Mouse (Mus musculus): ENCODE results near the gene Hyls1. TPM values are rescaled to one million over a fixed set of nuclear protein-coding genes. Genes with fewer than 3 reads are reported as not detected.

Hyls1 gene
- total RNA-seq, 2 experiments from 2014 or later = 5.9 to 6.5 TPM

GRCm38 (mm10) chr9:35545704-35546103 lies 24.5 kb downstream of the Hyls1 start:
- DNase-seq (ENCODE audit: low spot score in 2 of 2) = no peak

GRCm38 (mm10) chr9:35544666-35545065 lies 25.5 kb downstream of the Hyls1 start:
- no peak for DNase-seq (ENCODE audit: low spot score in 2 of 2)

DNA sequence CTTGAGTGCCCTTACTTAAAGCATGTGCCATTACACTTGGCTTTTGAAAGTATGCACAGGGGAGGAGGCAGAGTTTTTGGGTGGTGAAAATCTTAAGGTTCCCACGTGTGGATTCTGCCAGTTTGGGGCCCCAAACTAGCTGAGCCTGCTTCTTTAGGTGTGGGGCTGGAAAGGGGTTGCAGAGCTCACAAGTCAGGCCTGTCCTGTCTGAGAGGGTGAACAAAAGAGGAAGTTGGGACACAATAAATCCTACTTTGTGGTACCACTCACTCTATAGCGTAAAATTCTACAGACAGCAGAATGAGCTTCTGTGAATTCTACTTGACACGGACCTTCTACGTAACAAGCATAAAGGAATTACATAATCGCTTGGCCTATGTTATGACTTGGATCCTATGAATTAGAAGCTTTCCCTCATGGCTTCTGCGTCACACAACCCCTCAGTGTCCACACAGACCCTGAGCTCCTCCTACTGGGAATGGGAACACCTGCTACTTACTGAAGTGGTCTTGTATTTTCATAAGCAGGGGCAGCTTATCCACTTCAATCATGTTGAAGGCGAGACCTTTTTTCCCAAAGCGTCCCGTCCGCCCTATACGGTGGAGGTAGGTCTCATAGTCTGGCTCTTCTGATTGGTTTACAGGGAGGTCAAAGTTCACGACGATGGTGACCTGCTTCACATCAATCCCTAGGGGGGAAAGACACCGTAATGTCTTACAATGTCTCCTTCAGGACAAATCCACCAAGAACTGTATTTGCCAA lies 26.9 kb downstream of the Hyls1 start:
- no peak for DNase-seq (ENCODE audit: low spot score in 2 of 2)

DNA sequence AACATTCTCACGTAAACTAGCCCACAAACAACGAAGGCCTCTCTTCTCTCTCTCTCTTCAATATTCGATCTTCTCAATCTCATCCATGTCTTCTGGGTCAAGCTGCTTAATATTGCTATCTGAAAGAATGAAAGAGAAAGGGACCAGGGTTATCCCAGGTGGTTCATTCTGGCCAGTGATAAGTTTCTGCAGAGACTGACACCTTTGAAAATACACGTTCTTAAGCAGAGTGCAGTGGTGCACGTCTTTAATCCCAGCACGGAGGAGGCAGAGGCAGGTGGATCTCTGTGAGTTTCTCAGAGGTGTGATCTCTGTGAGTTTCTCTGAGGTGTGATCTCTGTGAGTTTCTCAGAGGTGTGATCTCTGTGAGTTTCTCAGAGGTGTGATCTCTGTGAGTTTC lies 28.3 kb downstream of the Hyls1 start:
- no peak for DNase-seq (ENCODE audit: low spot score in 2 of 2)

DNA sequence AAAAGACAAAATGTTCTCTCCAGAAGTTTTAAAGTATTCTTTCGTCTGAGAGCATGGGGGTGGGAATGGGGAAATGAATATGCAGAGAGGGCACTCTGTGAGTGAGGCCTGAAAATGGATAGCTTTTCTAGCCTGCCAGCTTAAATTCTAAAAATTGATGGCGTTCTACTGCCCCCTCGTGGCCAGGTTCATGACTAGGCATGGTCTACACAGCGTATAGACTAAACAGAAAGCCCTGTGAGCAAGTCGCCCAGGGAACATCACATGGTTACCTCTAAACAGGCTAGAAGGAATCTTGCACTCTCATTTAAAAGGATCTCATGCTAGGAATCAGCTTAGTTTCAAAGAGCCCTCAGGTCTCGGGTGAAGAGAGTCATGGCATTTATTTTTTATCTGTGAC lies 28.7 kb downstream of the Hyls1 start:
- peak; percentile 60 to 61 for DNase-seq (ENCODE audit: low spot score in 2 of 2)

- no peak for DNase-seq (ENCODE audit: low spot score in 2 of 2)
These were observed 29.2 kb downstream of the Hyls1 start for GRCm38 (mm10) chr9:35541024-35541423.

DNA sequence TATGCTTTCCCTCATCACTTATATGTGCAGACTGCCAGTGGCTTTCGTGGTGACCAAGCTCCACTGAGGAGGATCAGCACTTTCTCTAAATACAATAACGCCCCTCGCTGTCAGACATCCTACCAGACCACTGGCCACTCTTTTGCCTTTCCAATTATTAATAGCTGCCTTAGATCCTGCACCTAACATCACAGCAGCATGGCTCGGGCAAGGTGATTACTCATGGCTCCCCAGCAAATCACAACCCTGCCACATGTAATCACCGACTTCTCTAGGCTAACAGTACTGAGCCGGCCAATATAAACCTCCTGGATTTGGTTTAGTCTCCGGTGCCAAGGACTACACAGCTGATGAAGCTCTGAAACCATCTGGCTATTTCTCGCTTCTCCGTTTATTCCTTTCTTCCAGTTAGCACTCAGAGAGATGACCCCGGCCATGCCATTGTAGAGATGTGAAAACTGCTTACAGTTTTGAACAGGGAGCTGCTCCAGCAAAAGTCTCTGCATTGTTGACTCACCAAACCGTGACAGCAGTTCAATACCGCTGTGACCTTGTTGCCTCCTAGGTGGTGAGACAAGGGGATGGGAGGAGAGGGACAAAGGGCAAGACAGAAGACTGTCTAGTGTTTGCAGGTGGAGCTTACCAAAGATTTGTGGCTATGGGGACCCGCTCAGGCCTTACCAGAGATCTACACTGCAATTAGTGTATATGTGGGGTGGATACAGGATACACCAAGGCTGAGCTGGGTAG lies 31.0 kb downstream of the Hyls1 start:
- DNase-seq (ENCODE audit: low spot score in 2 of 2) = no peak

DNA sequence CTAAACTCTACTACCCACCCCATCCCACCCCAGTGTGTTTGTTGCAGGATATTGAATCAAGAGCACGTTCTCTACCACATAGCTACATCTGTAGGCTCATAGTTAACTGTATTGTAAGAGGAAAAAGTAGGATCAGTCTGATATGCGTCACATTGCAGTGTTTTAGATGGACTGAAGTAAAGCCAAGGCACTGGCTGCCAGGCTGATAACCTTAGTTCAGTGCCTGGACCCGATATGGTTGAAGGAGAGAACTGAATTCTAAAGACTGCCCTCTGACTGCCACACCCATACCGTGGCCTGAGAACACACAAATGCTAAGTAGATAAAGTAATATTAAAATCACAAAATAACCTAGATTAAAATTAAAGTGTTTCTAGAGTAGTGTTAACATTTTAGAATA lies 34.3 kb downstream of the Hyls1 start:
- DNase-seq (ENCODE audit: low spot score in 2 of 2) = no peak

- DNase-seq (ENCODE audit: low spot score in 2 of 2) = no peak
These were observed 35.1 kb downstream of the Hyls1 start for GRCm38 (mm10) chr9:35535110-35535509.

- DNase-seq (ENCODE audit: low spot score in 2 of 2) = no peak
These were observed 36.9 kb downstream of the Hyls1 start for GRCm38 (mm10) chr9:35533266-35533665.

DNA sequence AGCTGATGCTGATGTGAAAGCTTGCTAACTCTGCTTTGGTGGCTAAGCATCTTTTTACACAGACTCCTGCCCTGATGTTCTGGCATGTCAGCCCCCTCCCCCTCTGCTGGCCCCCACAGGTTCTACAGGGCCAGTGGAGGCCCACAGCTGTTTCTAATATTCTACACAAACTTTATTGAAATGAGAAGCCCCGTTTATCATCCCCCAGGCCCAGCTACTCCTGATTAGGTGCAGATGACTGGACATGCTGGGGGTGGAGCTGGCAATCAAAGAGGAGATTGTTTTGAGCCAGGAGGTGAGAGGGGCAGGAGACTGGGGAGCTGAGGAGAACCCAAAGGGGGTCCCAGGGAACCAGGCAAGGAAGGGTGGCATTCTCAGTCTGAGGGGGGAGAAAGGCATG lies 40.4 kb downstream of the Hyls1 start:
- DNase-seq (ENCODE audit: low spot score in 2 of 2) = no peak

GRCm38 (mm10) chr9:35529141-35529540 lies 41.1 kb downstream of the Hyls1 start:
- no peak for DNase-seq (ENCODE audit: low spot score in 2 of 2)

- peak in 1 of 2 experiments; percentile 36 for DNase-seq (ENCODE audit: low spot score in 2 of 2)
These were observed 46.2 kb downstream of the Hyls1 start for GRCm38 (mm10) chr9:35523941-35524411.

- DNase-seq (ENCODE audit: low spot score in 2 of 2) = no peak
These were observed 46.7 kb downstream of the Hyls1 start for GRCm38 (mm10) chr9:35523541-35523940.

DNA sequence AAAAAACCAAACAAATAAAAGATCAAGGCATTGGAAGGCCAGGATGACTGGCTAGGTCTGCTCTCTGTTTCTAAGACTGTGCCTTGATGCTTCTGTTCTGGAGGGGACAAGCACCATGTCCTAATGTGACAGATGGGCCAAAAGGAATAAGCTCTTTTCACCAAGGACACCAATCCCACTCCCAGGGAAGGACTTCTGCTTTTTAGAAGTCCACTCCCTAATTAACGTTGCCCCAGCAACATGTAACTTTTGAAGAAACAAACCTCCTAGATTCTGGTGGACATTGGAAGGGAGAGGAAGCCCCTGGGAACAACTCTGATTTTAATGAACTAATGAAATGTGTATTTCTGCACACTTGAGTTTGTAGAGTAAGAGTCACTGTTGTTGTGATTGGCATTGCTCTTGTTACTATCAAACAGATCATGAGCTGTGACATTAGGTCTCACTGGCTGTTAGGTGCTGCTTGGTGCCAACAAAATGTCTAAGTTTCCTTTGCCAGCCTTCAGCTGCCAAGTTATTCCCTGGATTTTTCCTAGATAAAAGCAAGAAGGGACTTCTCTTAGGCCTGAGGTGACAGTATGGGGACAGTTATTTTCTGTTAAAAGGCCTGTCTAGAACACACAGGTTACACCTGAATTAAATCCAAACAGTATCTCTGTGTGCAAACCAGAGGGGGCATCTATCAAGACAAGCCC lies 47.2 kb downstream of the Hyls1 start:
- DNase-seq (ENCODE audit: low spot score in 2 of 2) = no peak

DNA sequence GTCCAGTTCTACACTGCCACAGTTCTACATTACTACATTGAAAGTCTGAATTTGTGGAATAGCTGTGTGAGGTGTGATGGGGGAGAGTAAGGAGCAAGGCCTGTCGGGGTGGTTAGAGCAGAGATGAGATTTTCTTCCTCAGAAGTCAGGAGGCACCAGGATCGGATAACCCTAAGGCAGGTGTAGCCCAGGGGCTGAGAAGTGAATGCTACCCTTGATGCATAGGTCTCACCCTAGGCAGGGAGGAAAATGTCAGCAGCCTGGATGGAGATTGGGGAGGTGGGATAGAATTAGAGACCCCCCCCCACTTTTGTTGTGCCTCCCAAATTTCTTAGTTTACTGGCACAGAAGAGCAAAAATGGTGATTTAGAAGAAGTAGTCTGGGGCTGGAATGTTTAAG lies 48.0 kb downstream of the Hyls1 start:
- no peak for DNase-seq (ENCODE audit: low spot score in 2 of 2)

- no peak for DNase-seq (ENCODE audit: low spot score in 2 of 2)
These were observed 49.4 kb downstream of the Hyls1 start for GRCm38 (mm10) chr9:35520631-35521348.

DNA sequence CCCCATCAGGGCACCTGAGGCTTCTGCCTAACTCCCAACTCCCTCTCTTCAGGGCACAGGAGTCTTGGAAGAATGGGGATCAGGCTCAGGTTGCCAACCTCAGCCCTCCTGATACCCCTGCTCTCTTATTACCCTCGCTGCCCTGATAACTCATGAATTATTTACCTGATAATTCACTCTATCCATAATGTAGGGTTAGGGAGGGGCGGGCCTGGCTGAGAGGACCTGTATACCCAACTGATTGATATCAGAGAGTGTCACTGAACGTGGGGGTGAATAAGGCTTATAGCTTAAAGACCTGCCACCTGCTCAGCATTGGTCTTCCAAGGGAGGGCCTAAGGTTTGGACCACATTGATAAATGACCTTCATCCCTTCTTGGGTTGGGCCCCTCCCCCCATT lies 52.0 kb downstream of the Hyls1 start, which contains the start of gene Gm1113:
TSS of gene Gm1113 (minus strand) at position 101 of the 400 bp plus-strand sequence.
- no peak for DNase-seq (ENCODE audit: low spot score in 2 of 2)

DNA sequence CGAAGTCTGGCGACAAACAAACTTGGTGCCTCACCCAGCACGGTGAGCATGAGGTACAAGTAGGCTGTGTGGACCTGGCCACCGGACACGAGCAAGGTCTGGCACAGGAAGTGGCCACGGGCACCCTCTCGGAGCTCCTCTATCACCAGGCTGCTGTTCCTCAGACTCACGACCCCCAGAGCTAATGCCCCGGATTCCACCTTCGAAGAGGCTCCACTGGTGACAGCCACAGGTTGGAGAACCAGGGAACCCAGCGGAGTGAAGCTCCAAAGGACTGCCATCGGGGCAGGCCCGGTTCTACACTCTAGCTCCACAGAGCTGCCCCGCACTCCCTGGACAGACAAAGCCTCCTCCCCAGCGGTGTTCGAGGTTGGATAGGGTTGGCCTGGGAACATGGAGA lies 53.5 kb downstream of the Hyls1 start:
- no peak for DNase-seq (ENCODE audit: low spot score in 2 of 2)

- DNase-seq (ENCODE audit: low spot score in 2 of 2) = no peak
These were observed 54.0 kb downstream of the Hyls1 start for GRCm38 (mm10) chr9:35516182-35516581.

GRCm38 (mm10) chr9:35513900-35514299 lies 56.3 kb downstream of the Hyls1 start:
- no peak for DNase-seq (ENCODE audit: low spot score in 2 of 2)
